Mouse (Mus musculus) lung, embryonic 14.5 days (tissue): Measurements from ENCODE around the gene Tcte2. TPM values are rescaled to one million over a fixed set of nuclear protein-coding genes. Genes with fewer than 3 reads are reported as not detected.

Source experiments
- ATAC-seq: fragments of 200-750 bp; cut with Nextera tagmentation; 2 replicates; pipeline ENCODE4 v1.8.0; 2017; ENCODE audit warnings: mild to moderate bottlenecking, moderate TSS enrichment, moderate library complexity; ENCODE audit not compliant: insufficient read depth
- DNase-seq: peaks from one replicate; pipeline ENCODE4 v3.0.0-alpha.2; 2015
- H3K27ac ChIP-seq: fragments of 300-500 bp; sonication (generic); 2 replicates; pipeline ENCODE4 v1.5.1; 2014; ENCODE audit warnings: low read depth, mild to moderate bottlenecking, moderate library complexity
- H3K27me3 ChIP-seq: fragments of 300-500 bp; sonication (generic); 2 replicates; pipeline ENCODE4 v1.6.1; 2014; ENCODE audit warnings: low read length, control low read depth; ENCODE audit not compliant: insufficient read depth
- H3K36me3 ChIP-seq: fragments of 300-500 bp; sonication (generic); 2 replicates; pipeline ENCODE4 v1.6.1; 2014; ENCODE audit warnings: control low read depth; ENCODE audit not compliant: insufficient read depth
- H3K4me1 ChIP-seq: fragments of 300-500 bp; sonication (generic); 2 replicates; pipeline ENCODE4 v1.6.1; 2014; ENCODE audit warnings: antibody characterized with exemption, control low read depth; ENCODE audit not compliant: insufficient read depth
- H3K4me2 ChIP-seq: fragments of 300-500 bp; sonication (generic); 2 replicates; pipeline ENCODE4 v1.6.1; 2014; ENCODE audit warnings: mild to moderate bottlenecking
- H3K4me3 ChIP-seq: fragments of 300-500 bp; sonication (generic); 2 replicates; pipeline ENCODE4 v1.5.1; 2014; ENCODE audit warnings: low read depth, low read length
- H3K9ac ChIP-seq: fragments of 300-500 bp; sonication (generic); 2 replicates; pipeline ENCODE4 v1.6.1; 2014
- H3K9me3 ChIP-seq: fragments of 300-500 bp; sonication (generic); 2 replicates; pipeline ENCODE4 v1.6.1; 2016; ENCODE audit warnings: low read depth, low read length, control low read depth
- CTCF ChIP-seq: IDR thresholded peaks from 2 replicates; pipeline ENCODE4 v1.5.1; 2016; ENCODE audit warnings: antibody characterized with exemption, low read depth
- WGBS: fragments of 180-500 bp; shearing (Covaris S2); extraction: QIAGEN DNeasy Blood & Tissue Kit; methylation state at CpG from one replicate; pipeline ENCODE4 v1.1.7; 2014; 5-methylcytosine and 5-hydroxymethylcytosine counted together
- polyA plus RNA-seq: library from polyadenylated mRNA; unstranded; fragments of >200 nt; fragmentation: Nextera tagmentation; extraction: Ambion mirVana; gene quantifications from 2 replicates; pipeline ENCODE4 v1.2.1, GENCODE M21; 2014

The Tcte2 gene
- polyA plus RNA-seq, 1 experiment from 2014 or later, result 5.8 TPM

DNA sequence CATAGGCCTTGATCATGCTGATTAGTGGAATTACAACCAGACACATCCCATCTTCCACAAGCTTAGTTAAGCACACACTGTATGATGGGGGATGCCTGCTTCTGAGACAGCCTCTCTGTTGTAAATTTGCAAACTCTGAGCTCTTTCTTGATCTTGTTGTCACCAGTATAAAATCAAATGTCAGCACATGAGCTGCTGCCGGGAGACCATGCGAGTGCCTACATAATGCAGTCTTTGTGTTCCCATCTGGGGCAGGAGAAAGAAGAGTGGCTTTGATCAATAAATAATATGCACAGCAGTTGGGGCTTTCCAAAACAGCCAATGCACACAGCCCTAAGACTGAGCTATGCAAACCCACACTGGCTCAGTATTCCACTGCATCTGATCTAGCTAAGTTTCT, 39.2 kb downstream of the Tcte2 start:
- WGBS, result 63% methylated on average over 2 of the region's 2 CpGs
- Histone ChIP-seq H3K4me3 (no peak overlapping the region), H3K4me2 (no peak overlapping the region)

DNA sequence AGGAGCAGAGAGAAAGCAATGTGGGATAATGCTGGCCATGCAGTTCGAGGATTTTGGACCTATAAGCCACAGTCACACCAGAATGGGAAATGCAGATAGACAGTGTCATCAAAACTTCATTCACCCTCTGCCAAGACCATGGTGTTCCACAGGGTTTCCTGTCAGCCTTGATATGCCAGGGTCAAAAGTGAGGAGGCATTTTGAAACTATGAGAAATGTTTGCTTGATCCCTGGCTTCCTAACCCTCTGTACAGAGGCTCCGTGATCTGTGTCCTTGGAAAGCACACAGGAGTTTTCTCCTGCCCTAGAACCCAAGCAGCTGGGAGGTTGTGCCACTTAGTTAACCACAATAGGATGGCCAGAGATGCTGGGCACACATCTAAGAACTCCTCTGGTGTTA, 40.3 kb downstream of the Tcte2 start:
- no peak for TF ChIP-seq CTCF
- Histone ChIP-seq H3K27me3 (no peaks in the 10 kb centered on the region), H3K9me3 (no peaks in the 10 kb centered on the region), H3K9ac (no peak overlapping the region), H3K27ac (no peak overlapping the region), H3K4me2 (no peak overlapping the region), H3K4me3 (no peak overlapping the region), H3K36me3 (no peaks in the 10 kb centered on the region), H3K4me1 (peaks cover 7% of the 10 kb centered on the region)
- ATAC-seq, result no peak
- DNase-seq, result no peak
- 73% methylated on average over 2 of the region's 2 CpGs for WGBS

More for the DNA sequence above, 39.2 kb downstream of the Tcte2 start:
- peaks cover 7% of the 10 kb centered on the region for H3K4me1 ChIP-seq
- H3K27ac ChIP-seq, result no peak overlapping the region
- no peaks in the 10 kb centered on the region for H3K9me3 ChIP-seq
- H3K36me3 ChIP-seq, result no peaks in the 10 kb centered on the region
- no peaks in the 10 kb centered on the region for H3K27me3 ChIP-seq
- H3K9ac ChIP-seq, result no peak overlapping the region
- ATAC-seq (no peak), DNase-seq (no peak)
- TF ChIP-seq CTCF, result no peak

DNA sequence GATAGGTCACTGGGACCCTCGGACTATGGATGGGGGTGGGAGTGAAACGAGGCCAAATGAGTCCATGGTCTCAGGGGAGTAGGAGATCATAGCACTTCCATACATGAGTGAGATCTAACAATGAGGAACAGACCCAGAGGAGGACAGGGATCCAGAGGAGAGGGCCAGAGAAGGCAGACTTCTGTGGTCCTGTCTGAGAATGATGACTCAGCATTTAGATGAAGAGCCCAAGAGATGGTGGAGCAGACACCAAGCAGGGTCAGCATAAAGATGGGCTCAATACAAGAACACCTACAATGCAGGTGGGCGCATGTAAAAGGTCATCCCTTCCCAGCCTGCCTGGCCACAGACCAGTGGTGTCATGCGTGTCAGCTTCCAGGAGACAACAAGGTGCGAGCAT, 41.4 kb downstream of the Tcte2 start:
- no peak for DNase-seq
- Histone ChIP-seq H3K4me2 (no peak overlapping the region), H3K4me1 (peaks cover 7% of the 10 kb centered on the region), H3K9ac (no peak overlapping the region), H3K4me3 (no peak overlapping the region), H3K9me3 (no peaks in the 10 kb centered on the region), H3K27ac (no peak overlapping the region), H3K36me3 (no peaks in the 10 kb centered on the region), H3K27me3 (no peaks in the 10 kb centered on the region)
- no peak for ATAC-seq
- 87% methylated on average over 5 of the region's 5 CpGs for WGBS
- TF ChIP-seq CTCF, result no peak

DNA sequence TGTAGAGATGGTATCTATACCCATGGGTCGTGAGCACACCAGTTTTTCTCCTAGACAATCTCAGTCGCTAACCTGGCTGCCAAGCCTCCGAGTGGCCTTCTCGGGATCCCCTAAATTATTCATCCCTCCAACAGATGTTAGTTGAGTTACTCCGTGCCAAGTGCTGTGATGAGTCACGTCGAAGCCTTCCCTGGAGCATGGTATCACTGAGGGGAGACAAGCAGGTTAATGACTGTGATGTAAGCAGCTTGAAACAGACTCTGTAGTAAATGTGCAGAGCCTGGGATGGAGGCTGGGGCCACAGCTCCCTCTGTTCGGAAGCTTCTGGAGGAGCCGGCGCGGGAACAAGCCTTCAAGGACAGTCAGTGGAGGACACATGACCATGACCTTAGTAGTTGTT, 44.2 kb downstream of the Tcte2 start:
- ATAC-seq, result no peak
- no peak overlapping the region for H3K27ac ChIP-seq
- WGBS, result 88% methylated on average over 11 of the region's 11 CpGs
- H3K27me3 ChIP-seq, result no peaks in the 10 kb centered on the region
- no peak for TF ChIP-seq CTCF
- H3K9ac ChIP-seq, result no peak overlapping the region
- DNase-seq, result no peak
- no peak overlapping the region for H3K4me3 ChIP-seq
- H3K4me1 ChIP-seq, result no peaks in the 10 kb centered on the region
- H3K4me2 ChIP-seq, result no peak overlapping the region
- no peaks in the 10 kb centered on the region for H3K36me3 ChIP-seq
- no peaks in the 10 kb centered on the region for H3K9me3 ChIP-seq

DNA sequence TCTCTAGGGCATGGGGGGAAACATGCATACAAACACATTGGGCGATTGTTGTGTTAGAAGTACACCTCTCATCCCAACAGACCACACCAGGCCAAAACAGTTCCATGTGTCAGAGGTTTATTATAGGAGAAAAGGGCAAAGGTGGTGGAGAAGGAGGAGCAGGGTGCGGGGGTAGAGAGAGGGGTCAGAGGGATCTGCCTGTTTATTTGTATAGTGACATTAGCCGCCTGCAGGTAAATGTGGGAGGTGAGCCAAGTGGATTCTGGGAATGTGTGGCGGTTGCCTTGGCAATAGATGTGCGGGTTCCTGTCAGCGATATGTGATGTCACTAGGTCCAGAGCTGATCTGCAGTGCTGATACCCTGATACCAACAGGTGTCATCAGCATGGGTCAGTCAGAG, 45.3 kb downstream of the Tcte2 start:
- ATAC-seq (no peak), DNase-seq (no peak)
- 63% methylated on average over 6 of the region's 6 CpGs for WGBS
- Histone ChIP-seq H3K4me1 (no peaks in the 10 kb centered on the region), H3K4me2 (no peak overlapping the region), H3K9me3 (no peaks in the 10 kb centered on the region), H3K9ac (no peak overlapping the region), H3K27ac (no peak overlapping the region), H3K36me3 (no peaks in the 10 kb centered on the region), H3K27me3 (no peaks in the 10 kb centered on the region), H3K4me3 (no peak overlapping the region)
- no peak for TF ChIP-seq CTCF

DNA sequence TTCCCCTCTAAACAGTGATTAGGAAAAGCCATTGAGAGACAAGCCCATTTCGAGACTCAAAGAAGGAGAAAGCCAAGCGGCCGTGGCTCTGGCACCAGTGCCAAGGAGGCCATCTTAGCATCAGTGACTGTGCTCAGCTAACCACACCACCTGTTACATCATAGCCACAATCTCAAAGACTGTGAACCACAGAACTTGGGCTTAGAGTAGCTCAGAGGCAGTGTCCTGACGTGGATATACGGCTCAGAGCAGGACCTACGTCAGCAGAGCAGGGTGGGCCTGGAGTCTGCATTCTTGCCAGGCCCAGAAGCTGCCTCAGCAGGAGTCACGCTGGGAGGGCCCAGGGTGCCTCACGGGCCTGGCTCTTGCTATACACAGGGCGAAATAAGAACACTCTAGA, 46.1 kb downstream of the Tcte2 start:
- no peak overlapping the region for H3K4me3 ChIP-seq
- no peak overlapping the region for H3K4me2 ChIP-seq
- no peak for TF ChIP-seq CTCF
- no peaks in the 10 kb centered on the region for H3K36me3 ChIP-seq
- WGBS, result 63% methylated on average over 9 of the region's 9 CpGs
- H3K9me3 ChIP-seq, result no peaks in the 10 kb centered on the region
- no peak overlapping the region for H3K27ac ChIP-seq
- no peaks in the 10 kb centered on the region for H3K27me3 ChIP-seq
- ATAC-seq (peak; percentile 15; the same call in 1 of the 2 replicates), DNase-seq (no peak)
- no peak overlapping the region for H3K9ac ChIP-seq
- H3K4me1 ChIP-seq, result no peaks in the 10 kb centered on the region

DNA sequence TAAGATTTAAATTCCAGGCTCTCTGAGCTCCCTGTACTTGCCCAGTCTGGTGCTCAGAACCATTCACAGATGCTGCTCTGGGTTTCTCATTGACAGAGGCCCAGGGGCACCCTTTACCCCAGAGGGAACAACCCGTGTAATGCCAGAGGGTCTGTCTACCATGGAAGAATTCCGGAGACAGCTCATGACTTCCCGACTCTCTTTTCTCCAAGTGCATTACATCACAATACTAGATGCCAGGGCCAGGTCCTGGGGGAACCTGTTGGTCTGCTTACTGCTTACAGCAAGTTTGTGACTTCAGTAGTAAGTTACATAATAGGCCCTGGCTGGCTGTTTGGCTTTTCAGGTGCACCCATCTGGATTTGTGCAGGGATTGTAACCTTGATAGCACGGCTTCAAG, 47.0 kb downstream of the Tcte2 start:
- 47% methylated on average over 4 of the region's 4 CpGs for WGBS
- no peaks in the 10 kb centered on the region for H3K36me3 ChIP-seq
- H3K4me2 ChIP-seq, result no peak overlapping the region
- H3K9me3 ChIP-seq, result no peaks in the 10 kb centered on the region
- H3K27me3 ChIP-seq, result no peaks in the 10 kb centered on the region
- H3K27ac ChIP-seq, result no peak overlapping the region
- no peak overlapping the region for H3K9ac ChIP-seq
- H3K4me3 ChIP-seq, result no peak overlapping the region
- no peak for ATAC-seq
- H3K4me1 ChIP-seq, result no peaks in the 10 kb centered on the region
- TF ChIP-seq CTCF, result no peak
- DNase-seq, result peak; percentile 43

DNA sequence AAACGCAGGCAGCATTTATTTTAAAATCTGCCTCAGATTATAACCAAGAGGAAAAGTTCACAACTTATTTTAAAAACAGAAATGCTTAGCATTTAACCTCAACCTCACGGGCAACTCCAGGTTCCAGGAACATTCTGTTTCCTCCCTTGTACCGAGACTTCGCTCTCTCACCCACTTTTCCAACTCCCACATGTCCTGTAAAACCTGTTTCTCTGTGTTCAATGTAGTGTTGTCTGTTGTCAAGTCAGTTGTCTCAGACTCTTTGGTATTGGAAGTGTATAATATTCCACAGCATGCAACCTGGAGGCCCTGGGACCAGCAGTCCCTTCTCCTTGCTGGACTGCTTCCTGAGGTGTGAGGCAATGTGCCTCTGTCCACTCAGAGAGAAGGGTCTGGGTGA, 47.5 kb downstream of the Tcte2 start:
- Histone ChIP-seq H3K4me1 (no peaks in the 10 kb centered on the region), H3K4me3 (no peak overlapping the region), H3K27ac (no peak overlapping the region), H3K27me3 (no peaks in the 10 kb centered on the region), H3K9me3 (no peaks in the 10 kb centered on the region), H3K4me2 (no peak overlapping the region), H3K9ac (no peak overlapping the region), H3K36me3 (no peaks in the 10 kb centered on the region)
- ATAC-seq (no peak), DNase-seq (no peak)
- no peak for TF ChIP-seq CTCF
- WGBS, result 74% methylated on average over 4 of the region's 4 CpGs
